Mouse (Mus musculus) left cerebral cortex, postnatal 10 days (tissue): ENCODE data around the gene Krt20. TPM values are rescaled to one million over a fixed set of nuclear protein-coding genes. Genes with fewer than 3 reads are reported as not detected.

Experiments used
- total RNA-seq, 2 experiments: library from RNA; stranded (reverse); gene quantifications; 2 replicates each; pipeline ENCODE4 v1.2.3; 2021

Gene Krt20
- total RNA-seq, 2 experiments from 2014 or later: not detected

Other genes starting within 250 kb of the Krt20 start
- 10 to 100 TPM; 73.7 to 83.7 TPM for gene Smarce1, start 207.1 kb downstream of the Krt20 start, total RNA-seq
- 10 to 100 TPM; 31.1 to 31.2 TPM for gene Krt222, start 194.1 kb downstream of the Krt20 start, total RNA-seq
- gene Krt24, start 152.9 kb downstream of the Krt20 start, total RNA-seq: not detected
- not detected for gene Krt25, start 115.2 kb downstream of the Krt20 start, total RNA-seq
- under 1 TPM; 0.20 to 0.21 TPM for gene Krt26, start 100.2 kb downstream of the Krt20 start, total RNA-seq
- not detected for gene Krt27, start 87.0 kb downstream of the Krt20 start, total RNA-seq
- under 1 TPM in 1 of 2 experiments, not detected in 1; 0.28 TPM for gene Krt28, start 63.2 kb downstream of the Krt20 start, total RNA-seq
- gene Krt10, start 48.8 kb downstream of the Krt20 start, total RNA-seq: 10 to 100 TPM; 10.6 to 11.3 TPM
- gene Krt12, start 15.9 kb downstream of the Krt20 start, total RNA-seq: 1 to 10 TPM; 6.0 to 6.3 TPM
- not detected for gene Krt23, start 55.0 kb upstream of the Krt20 start, total RNA-seq
- gene Krt39, start 83.2 kb upstream of the Krt20 start, total RNA-seq: not detected
- not detected for gene Krt40, start 105.0 kb upstream of the Krt20 start, total RNA-seq
- not detected for gene Krtap3-3, start 112.7 kb upstream of the Krt20 start, total RNA-seq
- not detected for gene Krtap3-2, start 118.7 kb upstream of the Krt20 start, total RNA-seq
- gene Gm11939, start 121.3 kb upstream of the Krt20 start, total RNA-seq: not detected
- not detected for gene Krtap3-1, start 128.5 kb upstream of the Krt20 start, total RNA-seq
- not detected for gene Krtap1-5, start 142.9 kb upstream of the Krt20 start, total RNA-seq
- not detected for gene Krtap1-4, start 145.5 kb upstream of the Krt20 start, total RNA-seq
- gene Krtap1-3, start 153.2 kb upstream of the Krt20 start, total RNA-seq: not detected
- not detected for gene Krtap9-3, start 160.0 kb upstream of the Krt20 start, total RNA-seq
- not detected for gene Gm11938, start 165.2 kb upstream of the Krt20 start, total RNA-seq
- not detected for gene Gm11937, start 172.0 kb upstream of the Krt20 start, total RNA-seq
- not detected for gene Krtap2-4, start 176.7 kb upstream of the Krt20 start, total RNA-seq
- not detected for gene Gm11562, start 182.3 kb upstream of the Krt20 start, total RNA-seq
- gene Krtap4-1, start 190.1 kb upstream of the Krt20 start, total RNA-seq: not detected
- gene Krtap4-2, start 196.9 kb upstream of the Krt20 start, total RNA-seq: not detected
- not detected for gene Krtap4-7, start 205.9 kb upstream of the Krt20 start, total RNA-seq
- gene Gm11555, start 212.1 kb upstream of the Krt20 start, total RNA-seq: not detected
- gene Gm11563, start 220.8 kb upstream of the Krt20 start, total RNA-seq: not detected
- gene Krtap4-6, start 227.8 kb upstream of the Krt20 start, total RNA-seq: not detected